Mouse (Mus musculus): ENCODE results near the gene Polg2.

DNA sequence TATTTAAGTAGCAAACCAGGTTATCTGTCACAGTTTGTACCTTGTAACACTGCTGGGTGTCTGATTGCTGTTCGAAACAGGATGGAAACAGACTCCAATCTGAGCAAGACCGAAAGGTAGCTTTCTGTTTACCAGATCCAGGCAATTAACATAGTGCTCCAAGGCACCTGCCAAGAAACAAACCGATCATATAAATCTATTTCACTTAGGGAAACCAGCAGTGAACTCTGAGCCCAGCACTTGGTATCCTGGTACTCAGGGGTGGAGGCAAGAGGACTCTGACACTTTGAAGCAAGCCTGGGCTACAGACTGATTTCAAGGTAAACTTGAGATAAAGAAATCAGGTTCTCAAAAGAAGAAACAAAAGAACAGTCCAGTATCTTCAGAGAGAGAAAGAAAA is 1.9 kb downstream of the Polg2 start:
- no peak for TF ChIP-seq CTCF (IDR thresholded peaks at IDR 0.05)
- TF ChIP-seq EP300 (IDR thresholded peaks at IDR 0.05) = no peak
